Mouse (Mus musculus): ENCODE data around the gene Bag3.

The Bag3 gene

GRCm38 (mm10) chr7:128596274-128596673 is 72.9 kb downstream of the Bag3 start:
- in situ Hi-C loops (cut with MboI; ENCODE audit: unreplicated experiment in 2 of 2): no loop called here
